Mouse (Mus musculus): ENCODE results near the gene Ptger1. TPM values are rescaled to one million over a fixed set of nuclear protein-coding genes. Genes with fewer than 3 reads are reported as not detected.

Ptger1 gene
- 0.78 TPM for polyA plus RNA-seq (2012; fragmentation: generic; extraction: Trizol)

DNA sequence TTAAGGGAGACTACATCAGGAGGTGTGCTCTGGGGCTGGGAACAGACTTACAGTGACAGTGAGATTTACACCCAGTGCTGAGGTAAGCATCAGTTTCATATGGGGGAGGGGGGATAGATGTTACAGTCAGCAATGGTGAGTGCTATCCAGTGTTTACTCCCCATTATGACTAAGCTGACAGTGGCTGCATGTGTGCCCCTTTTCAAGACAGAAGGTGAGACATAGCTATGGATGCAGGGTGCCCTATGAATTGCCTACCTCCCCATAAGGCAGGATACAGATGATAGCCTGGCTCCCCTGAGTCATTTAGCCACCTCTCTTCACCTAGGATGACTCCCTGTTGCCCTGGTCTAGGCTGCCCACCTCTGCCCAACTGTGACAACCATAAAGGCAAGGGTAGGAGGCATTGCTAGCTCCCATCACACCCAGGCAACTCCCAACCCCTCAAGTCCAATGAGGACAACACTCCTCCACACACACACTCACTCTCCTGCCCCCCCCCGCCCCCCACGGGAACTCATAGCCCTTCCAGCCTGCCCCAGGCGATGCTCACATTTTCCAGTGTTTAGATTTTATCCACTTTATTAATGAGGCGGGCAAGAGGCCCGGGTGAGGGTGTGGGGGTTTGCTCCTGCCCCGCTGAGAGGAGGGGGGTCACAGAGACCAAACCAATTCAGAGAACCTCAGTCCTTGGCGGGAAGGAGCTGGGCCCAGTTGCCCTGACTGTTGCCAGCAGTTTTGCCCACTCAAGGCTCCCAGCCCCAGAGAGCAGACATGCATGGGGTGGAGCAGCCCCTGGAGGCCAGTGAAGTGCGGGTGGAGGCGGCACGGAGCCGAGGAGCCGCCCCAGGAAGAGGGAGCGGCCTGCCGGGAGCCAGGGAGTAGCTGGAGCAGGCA lies at the start of gene Ptger1:
Ptger1 (plus strand) TSS at position 710 of the 897 bp plus-strand sequence.
- no peak for TF ChIP-seq CEBPB (IDR thresholded peaks at IDR 0.05; ENCODE audit: insufficient read depth, poor library complexity, severe bottlenecking)
- peak; percentile 90 for TF ChIP-seq POLR2AphosphoS2 (IDR thresholded peaks at IDR 0.05; ENCODE audit: insufficient read length, low read depth)
- peak within 1 kb of the TSS; percentile 4 for H3K4me2 ChIP-seq (ENCODE audit: low read depth)
- no peaks in the 10 kb centered on the region for H3K79me2 ChIP-seq (ENCODE audit: control insufficient read depth, insufficient read depth)
- H3ac ChIP-seq (ENCODE audit: control insufficient read depth, insufficient read length) = no peak within 1 kb of the TSS
- peaks cover 4% of the 10 kb centered on the region for H3K36me3 ChIP-seq (ENCODE audit: control insufficient read depth, insufficient read depth)
- H3K4me3 ChIP-seq = no peak within 1 kb of the TSS
- H3K27me3 ChIP-seq (ENCODE audit: control insufficient read depth, insufficient read depth, insufficient read length) = no peaks in the 10 kb centered on the region

DNA sequence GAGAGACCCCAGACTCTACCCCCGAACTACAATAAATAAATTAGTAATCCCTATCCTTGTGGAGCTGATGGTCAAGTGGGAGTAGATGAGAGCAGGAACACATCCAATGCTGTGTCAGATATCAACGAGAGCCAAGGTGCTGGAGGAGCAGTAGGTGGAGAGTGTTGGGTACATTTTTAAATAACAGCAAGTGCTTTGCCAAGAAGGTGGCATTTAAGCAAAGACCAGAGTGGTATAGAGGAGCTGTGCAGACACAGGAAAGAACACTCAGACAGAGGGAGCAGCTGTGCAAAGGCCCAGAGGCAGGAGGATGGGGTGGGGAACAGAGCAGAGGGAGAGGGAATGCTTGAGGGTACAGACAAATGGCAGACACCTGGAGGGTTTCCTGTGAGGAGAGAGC lies 49.4 kb upstream of the Ptger1 start:
- Histone ChIP-seq H3K79me2 (ENCODE audit: control insufficient read depth, insufficient read depth) (no peaks in the 10 kb centered on the region), H3K4me2 (ENCODE audit: low read depth) (no peak overlapping the region), H3K4me3 (no peak overlapping the region), H3K27me3 (ENCODE audit: control insufficient read depth, insufficient read depth, insufficient read length) (no peaks in the 10 kb centered on the region), H3K36me3 (ENCODE audit: control insufficient read depth, insufficient read depth) (peaks cover 4% of the 10 kb centered on the region), H3ac (ENCODE audit: control insufficient read depth, insufficient read length) (no peak overlapping the region)
- TF ChIP-seq POLR2AphosphoS2 (IDR thresholded peaks at IDR 0.05; ENCODE audit: insufficient read length, low read depth) (no peak), MYOG (IDR thresholded peaks at IDR 0.05; ENCODE audit: control insufficient read depth in 1 of 3, insufficient read depth in 1 of 3, insufficient read length in 2 of 3, low read depth in 2 of 3) (no peak), USF1 (IDR thresholded peaks at IDR 0.05; ENCODE audit: low read depth) (no peak), MYOD1 (IDR thresholded peaks at IDR 0.05; ENCODE audit: control insufficient read depth in 1 of 3, insufficient read length in 2 of 3, low read depth in 2 of 3) (no peak), CEBPB (IDR thresholded peaks at IDR 0.05; ENCODE audit: insufficient read depth, poor library complexity, severe bottlenecking) (no peak), REST (IDR thresholded peaks at IDR 0.05; ENCODE audit: insufficient read depth, insufficient read length) (no peak), SRF (IDR thresholded peaks at IDR 0.05; ENCODE audit: control insufficient read depth, insufficient read length, low read depth) (no peak), E2F4 (IDR thresholded peaks at IDR 0.05; ENCODE audit: insufficient read depth) (no peak), MAX (IDR thresholded peaks at IDR 0.05; ENCODE audit: low read depth) (no peak), TCF3 (IDR thresholded peaks at IDR 0.05; ENCODE audit: insufficient read length, low read depth) (no peak), POLR2A (IDR thresholded peaks at IDR 0.05; ENCODE audit: insufficient read length, low read depth) (no peak), TCF12 (IDR thresholded peaks at IDR 0.05; ENCODE audit: insufficient read depth, poor library complexity, severe bottlenecking) (no peak)

DNA sequence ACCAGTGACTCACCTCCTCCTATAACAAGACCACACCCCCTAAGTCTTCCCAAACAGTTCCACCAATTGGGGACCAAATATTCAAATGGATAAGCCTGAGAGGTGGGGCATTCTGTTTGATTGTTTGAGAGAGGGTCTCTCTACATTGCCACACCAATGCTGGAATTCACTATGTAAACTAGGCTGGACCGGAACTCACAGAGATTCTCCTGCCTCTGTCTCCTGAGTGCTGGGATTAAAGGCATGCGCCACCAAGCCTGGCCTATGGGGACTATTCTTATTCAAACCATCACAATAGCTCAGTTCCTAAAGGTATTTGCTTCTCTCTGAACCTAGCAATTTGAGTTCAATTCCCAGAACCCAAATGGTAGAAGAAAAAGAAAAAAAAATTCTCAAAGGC lies 47.9 kb upstream of the Ptger1 start:
- Histone ChIP-seq H3K79me2 (ENCODE audit: control insufficient read depth, insufficient read depth) (no peaks in the 10 kb centered on the region), H3K4me3 (no peak overlapping the region), H3ac (ENCODE audit: control insufficient read depth, insufficient read length) (no peak overlapping the region), H3K27me3 (ENCODE audit: control insufficient read depth, insufficient read depth, insufficient read length) (no peaks in the 10 kb centered on the region), H3K36me3 (ENCODE audit: control insufficient read depth, insufficient read depth) (no peaks in the 10 kb centered on the region), H3K4me2 (ENCODE audit: low read depth) (no peak overlapping the region)
- TF ChIP-seq TCF12 (IDR thresholded peaks at IDR 0.05; ENCODE audit: insufficient read depth, poor library complexity, severe bottlenecking) (no peak), USF1 (IDR thresholded peaks at IDR 0.05; ENCODE audit: low read depth) (no peak), POLR2AphosphoS2 (IDR thresholded peaks at IDR 0.05; ENCODE audit: insufficient read length, low read depth) (no peak), POLR2A (IDR thresholded peaks at IDR 0.05; ENCODE audit: insufficient read length, low read depth) (no peak), CEBPB (IDR thresholded peaks at IDR 0.05; ENCODE audit: insufficient read depth, poor library complexity, severe bottlenecking) (no peak), MAX (IDR thresholded peaks at IDR 0.05; ENCODE audit: low read depth) (no peak), MYOD1 (IDR thresholded peaks at IDR 0.05; ENCODE audit: control insufficient read depth in 1 of 3, insufficient read length in 2 of 3, low read depth in 2 of 3) (no peak), REST (IDR thresholded peaks at IDR 0.05; ENCODE audit: insufficient read depth, insufficient read length) (no peak), E2F4 (IDR thresholded peaks at IDR 0.05; ENCODE audit: insufficient read depth) (no peak), TCF3 (IDR thresholded peaks at IDR 0.05; ENCODE audit: insufficient read length, low read depth) (no peak), SRF (IDR thresholded peaks at IDR 0.05; ENCODE audit: control insufficient read depth, insufficient read length, low read depth) (no peak), MYOG (IDR thresholded peaks at IDR 0.05; ENCODE audit: control insufficient read depth in 1 of 3, insufficient read depth in 1 of 3, insufficient read length in 2 of 3, low read depth in 2 of 3) (no peak)

DNA sequence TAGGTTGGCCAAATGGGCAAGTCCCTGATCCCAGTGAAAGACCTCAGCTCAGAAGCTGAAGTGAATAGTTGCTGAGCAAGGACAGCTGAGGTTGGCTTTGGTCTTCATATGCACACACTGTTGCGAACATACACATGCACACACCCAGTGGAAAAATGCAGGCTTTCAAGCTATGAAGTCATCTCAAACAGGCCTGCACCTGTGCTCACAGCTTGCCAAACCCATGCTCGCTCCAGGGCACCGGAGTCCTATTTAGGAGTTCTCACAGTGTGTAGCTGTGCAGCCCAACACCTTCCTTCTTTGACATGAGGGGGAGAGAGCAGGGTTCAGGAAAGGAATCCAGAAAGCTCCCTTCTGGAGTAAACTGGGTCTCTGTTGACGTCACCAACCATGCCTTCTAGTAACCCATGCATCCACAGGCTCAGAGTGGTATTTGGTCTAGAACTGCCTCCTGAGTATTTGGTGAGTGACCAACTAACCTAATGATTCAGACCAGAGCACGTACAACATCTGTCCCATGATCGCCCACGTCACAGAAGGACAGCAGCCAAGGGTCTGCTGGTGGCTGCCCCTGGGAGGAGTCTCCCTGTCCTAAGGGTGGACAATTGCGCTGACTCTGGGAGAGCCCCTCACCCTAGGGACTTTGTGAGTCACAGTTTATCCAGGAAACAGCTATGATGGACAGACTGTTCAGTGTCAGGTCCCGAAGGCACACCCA lies 46.8 kb upstream of the Ptger1 start:
- Histone ChIP-seq H3K4me2 (ENCODE audit: low read depth) (peak overlapping the region; percentile 19), H3K36me3 (ENCODE audit: control insufficient read depth, insufficient read depth) (no peaks in the 10 kb centered on the region), H3ac (ENCODE audit: control insufficient read depth, insufficient read length) (no peak overlapping the region), H3K27me3 (ENCODE audit: control insufficient read depth, insufficient read depth, insufficient read length) (no peaks in the 10 kb centered on the region), H3K4me3 (no peak overlapping the region), H3K79me2 (ENCODE audit: control insufficient read depth, insufficient read depth) (no peaks in the 10 kb centered on the region)
- TF ChIP-seq MYOG (IDR thresholded peaks at IDR 0.05; ENCODE audit: control insufficient read depth in 1 of 3, insufficient read depth in 1 of 3, insufficient read length in 2 of 3, low read depth in 2 of 3) = peak in 2 of 3 experiments; percentile 21 to 81
- no peak for TF ChIP-seq TCF12 (IDR thresholded peaks at IDR 0.05; ENCODE audit: insufficient read depth, poor library complexity, severe bottlenecking)
- TF ChIP-seq POLR2AphosphoS2 (IDR thresholded peaks at IDR 0.05; ENCODE audit: insufficient read length, low read depth) = no peak
- no peak for TF ChIP-seq MAX (IDR thresholded peaks at IDR 0.05; ENCODE audit: low read depth)
- TF ChIP-seq REST (IDR thresholded peaks at IDR 0.05; ENCODE audit: insufficient read depth, insufficient read length) = no peak
- no peak for TF ChIP-seq TCF3 (IDR thresholded peaks at IDR 0.05; ENCODE audit: insufficient read length, low read depth)
- TF ChIP-seq MYOD1 (IDR thresholded peaks at IDR 0.05; ENCODE audit: control insufficient read depth in 1 of 3, insufficient read length in 2 of 3, low read depth in 2 of 3) = peak in 2 of 3 experiments; percentile 53 to 62
- TF ChIP-seq CEBPB (IDR thresholded peaks at IDR 0.05; ENCODE audit: insufficient read depth, poor library complexity, severe bottlenecking) = 0 out of 2 replicates have a peak, but pooled peaks have one; percentile 18

Data from myocyte (in vitro differentiated cells).